ENCODE assay signal across 8 mouse cellular contexts in the genomic region with DNA sequence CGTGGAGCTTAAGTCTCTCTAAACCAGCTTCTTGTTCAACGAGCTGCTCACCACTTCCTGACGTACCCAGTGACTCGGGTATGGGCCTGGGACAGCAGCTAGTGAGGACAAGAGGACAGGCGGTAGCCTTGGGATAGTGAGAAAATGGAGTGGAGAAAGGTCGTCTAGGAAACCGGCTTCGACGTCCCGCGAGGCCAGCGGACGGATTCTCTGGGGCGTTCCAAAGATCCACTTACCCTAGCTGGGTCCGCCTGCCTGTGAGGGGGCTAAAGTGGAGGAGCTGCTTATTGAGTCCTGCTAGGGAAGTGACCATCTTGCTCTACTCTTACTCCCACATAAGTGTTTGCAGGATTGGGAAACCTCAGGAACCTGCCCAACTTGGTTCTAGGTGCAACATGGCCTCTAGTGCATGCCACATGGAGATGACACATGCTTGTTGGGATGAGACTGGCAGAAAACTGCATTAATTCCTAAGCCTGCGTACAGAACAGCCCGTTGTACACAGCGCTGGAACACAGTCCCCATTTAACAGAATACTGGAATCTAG. TPM values are rescaled to one million over a fixed set of nuclear protein-coding genes. Genes with fewer than 3 reads are reported as not detected.
DNase-seq lines count a peak whose midpoint lies in the region; ATAC-seq and TF ChIP-seq lines count a peak whose summit lies in the region.

No protein-coding gene starts in this region.

- H3K36me3 ChIP-seq in kidney, postnatal 0 days (ENCODE audit: insufficient read depth, low read length) = no peaks in the 10 kb centered on the region; the same call in 1 of the 2 replicates
- 0 out of 2 replicates have a peak, but pooled peaks cover 4% of the 10 kb centered on the region for H3K36me3 ChIP-seq in embryonic facial prominence, embryonic 10.5 days (replicated peaks)
- no peaks in the 10 kb centered on the region for H3K36me3 ChIP-seq in hindbrain, embryonic 16.5 days (ENCODE audit: control insufficient read depth, insufficient read depth, low read length)
- no peaks in the 10 kb centered on the region for H3K36me3 ChIP-seq in midbrain, embryonic 15.5 days (replicated peaks)

- no peaks in the 10 kb centered on the region for H3K27me3 ChIP-seq in kidney, postnatal 0 days (ENCODE audit: insufficient read depth, low read length)
- no peaks in the 10 kb centered on the region for H3K27me3 ChIP-seq in embryonic facial prominence, embryonic 10.5 days (replicated peaks; ENCODE audit: low read depth, poor library complexity, severe bottlenecking)
- H3K27me3 ChIP-seq in hindbrain, embryonic 16.5 days (replicated peaks; ENCODE audit: control insufficient read depth, insufficient read depth, low read length) = no peaks in the 10 kb centered on the region
- no peaks in the 10 kb centered on the region for H3K27me3 ChIP-seq in midbrain, embryonic 15.5 days (replicated peaks)

- peaks cover 18% of the 10 kb centered on the region; the same call in 1 of the 2 replicates for H3K4me1 ChIP-seq in kidney, postnatal 0 days (replicated peaks; ENCODE audit: insufficient read depth, low read length)
- H3K4me1 ChIP-seq in embryonic facial prominence, embryonic 10.5 days = peaks cover 38% of the 10 kb centered on the region
- peaks cover 28% of the 10 kb centered on the region for H3K4me1 ChIP-seq in hindbrain, embryonic 16.5 days (ENCODE audit: control insufficient read depth, insufficient read depth, low read depth, low read length)
- peaks cover 33% of the 10 kb centered on the region for H3K4me1 ChIP-seq in midbrain, embryonic 15.5 days

- ATAC-seq in kidney, postnatal 0 days (replicated peaks; ENCODE audit: low FRiP score, low read depth) = peak; percentile 55
- no peak; the same call in 1 of the 2 replicates for ATAC-seq in hindbrain, embryonic 16.5 days
- peak; percentile 45 for ATAC-seq in midbrain, embryonic 15.5 days (replicated peaks)

- H3K4me2 ChIP-seq in kidney, postnatal 0 days (ENCODE audit: low read length) = peak overlapping the region; percentile 91
- H3K4me2 ChIP-seq in hindbrain, embryonic 16.5 days (ENCODE audit: low read length) = peak overlapping the region; percentile 82
- H3K4me2 ChIP-seq in midbrain, embryonic 15.5 days = peak overlapping the region; percentile 89

- no peak for TF ChIP-seq CTCF in kidney, postnatal 0 days (IDR thresholded peaks at IDR 0.05; ENCODE audit: low read depth)

- no peaks in the 10 kb centered on the region for H3K9me3 ChIP-seq in kidney, postnatal 0 days (replicated peaks; ENCODE audit: low read length)
- no peaks in the 10 kb centered on the region for H3K9me3 ChIP-seq in embryonic facial prominence, embryonic 10.5 days
- no peaks in the 10 kb centered on the region for H3K9me3 ChIP-seq in hindbrain, embryonic 16.5 days (ENCODE audit: control insufficient read depth, low read length)
- H3K9me3 ChIP-seq in midbrain, embryonic 15.5 days = no peaks in the 10 kb centered on the region

- H3K27ac ChIP-seq in kidney, postnatal 0 days = peak overlapping the region; percentile 87
- peak overlapping the region; percentile 96 for H3K27ac ChIP-seq in embryonic facial prominence, embryonic 10.5 days (replicated peaks)
- H3K27ac ChIP-seq in hindbrain, embryonic 16.5 days (ENCODE audit: low read depth, low read length) = peak overlapping the region; percentile 79
- peak overlapping the region; percentile 80 for H3K27ac ChIP-seq in midbrain, embryonic 15.5 days

- peak; percentile 84 for DNase-seq in kidney, postnatal 0 days (ENCODE audit: low spot score)
- no peak for DNase-seq in kidney, postnatal 25 days
- no peak for DNase-seq in embryonic facial prominence, embryonic 10.5 days (ENCODE audit: low spot score)
- no peak for DNase-seq in spleen, postnatal 4 days (ENCODE audit: low spot score in 2 of 2)
- DNase-seq in embryo, embryonic 9.5 days (ENCODE audit: extremely low spot score) = no peak
- DNase-seq in thymus, adult 18-20 months = no peak

- H3K9ac ChIP-seq in kidney, postnatal 0 days (ENCODE audit: low read depth, low read length) = peak overlapping the region; percentile 54
- peak overlapping the region; percentile 92 for H3K9ac ChIP-seq in hindbrain, embryonic 16.5 days (ENCODE audit: low read depth, low read length)
- peak overlapping the region; percentile 59 for H3K9ac ChIP-seq in midbrain, embryonic 15.5 days

- peak overlapping the region; percentile 69 for H3K4me3 ChIP-seq in kidney, postnatal 0 days (replicated peaks; ENCODE audit: low read depth, low read length)
- peak overlapping the region; percentile 81 for H3K4me3 ChIP-seq in embryonic facial prominence, embryonic 10.5 days
- peak overlapping the region; percentile 88 for H3K4me3 ChIP-seq in hindbrain, embryonic 16.5 days (ENCODE audit: low read length)
- peak overlapping the region; percentile 60 for H3K4me3 ChIP-seq in midbrain, embryonic 15.5 days

- WGBS in kidney, postnatal 0 days = 15% methylated on average over 18 of the region's 18 CpGs
- 15% methylated on average over 18 of the region's 18 CpGs for WGBS in embryonic facial prominence, embryonic 10.5 days
- 14% methylated on average over 18 of the region's 18 CpGs for WGBS in hindbrain, embryonic 16.5 days
- WGBS in midbrain, embryonic 15.5 days = 12% methylated on average over 18 of the region's 18 CpGs

RNA-seq across cellular contexts. Expression of gene B4galt1, which starts 0.7 kb away (rescaled TPM):
- polyA plus RNA-seq in kidney, postnatal 0 days (2015; fragmentation: Nextera tagmentation; extraction: Ambion mirVana) = 35.9 and 38.9 TPM in 2 replicates
- 23.8 and 24.7 TPM in 2 replicates for polyA plus RNA-seq in embryonic facial prominence, embryonic 10.5 days (2016; fragmentation: Nextera tagmentation; extraction: Ambion mirVana)
- polyA plus RNA-seq in hindbrain, embryonic 16.5 days (2015; fragmentation: Nextera tagmentation; extraction: Ambion mirVana) = 6.6 and 9.3 TPM in 2 replicates
- polyA plus RNA-seq in midbrain, embryonic 15.5 days (2015; fragmentation: Nextera tagmentation; extraction: Ambion mirVana) = 7.5 and 7.8 TPM in 2 replicates
